Mouse (Mus musculus): ENCODE measurements at regions not wholly inside any gene's neighbourhood (a gene's known extent, or its start where the extent isn't known, plus 50 kb on each side); places are given as distances from the start of the nearest gene placed in this dataset.

DNA sequence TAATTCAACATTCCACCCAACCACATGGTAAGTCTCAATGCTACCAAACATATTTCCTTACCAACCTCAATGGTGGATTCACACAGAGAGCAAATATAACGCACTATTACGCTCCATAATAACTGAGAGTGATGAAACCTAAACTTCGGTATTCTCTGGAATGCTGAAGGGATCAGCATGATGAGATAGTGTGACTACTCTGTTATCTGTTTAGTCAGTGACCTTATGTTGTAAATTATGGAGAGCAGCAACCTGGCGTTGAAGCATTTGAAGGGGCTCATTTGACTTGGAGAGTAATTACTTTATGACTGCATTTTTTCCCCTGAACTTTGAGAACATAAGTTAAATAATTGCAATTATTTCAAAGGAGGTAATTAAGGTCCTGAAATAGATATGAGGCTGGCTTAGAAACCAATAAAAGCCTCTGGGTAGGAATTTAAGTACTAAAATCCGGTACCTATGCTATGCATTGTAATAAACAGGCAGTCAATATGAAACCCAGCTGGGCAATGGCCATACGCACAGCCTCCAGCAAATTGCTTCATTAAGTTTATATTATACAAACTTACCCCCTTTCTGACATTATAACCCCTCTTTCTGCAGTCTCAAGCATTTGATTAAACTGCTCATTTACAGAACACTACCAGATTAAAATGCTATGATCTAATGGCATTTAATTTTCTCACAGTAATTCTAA is 1378.9 kb upstream of the Jmjd1c start:
- peak; percentile 4 for DNase-seq (ENCODE audit: low read depth, low spot score)

DNA sequence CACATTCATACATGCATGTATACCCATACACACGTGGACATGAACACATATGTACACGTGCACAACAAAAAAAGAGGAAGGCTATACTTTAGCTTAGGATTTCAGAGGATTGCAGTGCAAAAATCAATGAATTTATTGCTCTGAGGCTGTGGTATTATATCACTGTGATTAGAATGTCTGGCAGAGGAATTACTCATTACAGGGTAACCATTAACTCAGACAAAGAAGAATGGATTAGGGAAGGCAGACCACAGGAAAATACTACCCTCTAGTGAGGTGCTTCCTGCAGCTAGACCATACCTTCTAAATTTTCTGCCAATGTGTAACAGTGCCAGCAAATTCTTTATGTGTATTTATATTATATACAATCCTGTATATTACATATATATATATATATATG is 1373.4 kb upstream of the Jmjd1c start:
- DNase-seq (ENCODE audit: low read depth, low spot score), result no peak

DNA sequence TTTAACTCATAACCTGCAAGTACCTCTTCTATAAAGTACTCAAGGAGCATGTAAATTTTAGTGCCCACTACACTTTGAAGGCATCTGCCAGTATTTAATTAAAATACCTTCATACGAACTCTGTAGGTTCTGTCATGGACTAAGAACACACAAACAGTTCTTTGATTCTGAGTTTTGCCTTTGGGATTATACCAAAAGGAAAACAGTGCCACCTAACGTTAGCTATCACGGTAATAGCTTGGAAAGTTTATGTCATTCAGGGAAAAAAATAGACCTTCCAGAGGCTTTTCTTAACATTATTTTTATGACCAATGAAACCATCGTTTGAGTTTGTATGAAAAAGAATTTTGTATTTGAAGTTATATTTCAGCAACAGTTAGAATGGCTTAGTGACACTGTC is 1326.5 kb upstream of the Jmjd1c start:
- DNase-seq (ENCODE audit: low read depth, low spot score), result peak; percentile 5

GRCm38 (mm10) chr10:65771936-65772335 is 1324.0 kb upstream of the Jmjd1c start:
- no peak for DNase-seq (ENCODE audit: low read depth, low spot score)

DNA sequence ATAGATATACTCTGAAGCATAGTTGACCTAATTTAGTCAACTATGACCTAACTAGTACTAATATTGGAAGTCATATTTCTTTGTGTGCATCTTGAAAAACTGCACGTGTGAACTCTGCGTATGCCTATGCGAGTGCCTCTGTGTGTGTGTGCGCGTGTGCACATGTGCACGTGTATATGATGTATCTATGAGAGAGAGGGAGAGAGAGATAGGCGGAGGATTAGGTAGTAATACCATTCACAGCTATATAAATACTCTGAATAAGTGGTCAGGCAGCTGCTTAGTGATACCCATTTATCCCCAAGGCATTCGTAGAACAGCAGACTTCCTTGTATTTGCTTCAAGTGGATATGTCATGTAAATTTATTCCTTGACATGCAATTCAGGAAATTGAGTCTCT is 1310.9 kb upstream of the Jmjd1c start:
- no peak for DNase-seq (ENCODE audit: low read depth, low spot score)
